ENCODE assay signal across 7 mouse cellular contexts in genomic region chr2:116067711-116068110, GRCm38 (mm10). TPM values are rescaled to one million over a fixed set of nuclear protein-coding genes. Genes with fewer than 3 reads are reported as not detected.
DNase-seq lines count a peak whose midpoint lies in the region; ATAC-seq and TF ChIP-seq lines count a peak whose summit lies in the region.

No protein-coding gene starts in this region.

- 5% methylated on average over 15 of the region's 15 CpGs for WGBS in liver, embryonic 13.5 days (ENCODE audit: insufficient replicate concordance)
- WGBS in stomach, embryonic 15.5 days = 4% methylated on average over 15 of the region's 15 CpGs

- peak; percentile 33 for DNase-seq in ZHBTc4 (ENCODE audit: low read depth, low spot score)
- peak; percentile 54 for DNase-seq in heart, postnatal 4 days
- no peak for DNase-seq in liver, embryonic 13.5 days
- DNase-seq in cerebellum, adult 18-20 months = no peak
- no peak for DNase-seq in urinary bladder, adult 18-20 months (ENCODE audit: low spot score in 2 of 2)

- no peak overlapping the region for H3K27ac ChIP-seq in liver, embryonic 13.5 days
- H3K27ac ChIP-seq in stomach, embryonic 15.5 days = peak overlapping the region; percentile 99

- TF ChIP-seq CTCF in E14TG2a.4 (conservative IDR thresholded peaks at IDR 0.05; ENCODE audit: low read length) = no peak

- H3K9me3 ChIP-seq in E14TG2a.4 (ENCODE audit: low read length) = no peaks in the 10 kb centered on the region
- H3K9me3 ChIP-seq in liver, embryonic 13.5 days (replicated peaks) = no peaks in the 10 kb centered on the region
- H3K9me3 ChIP-seq in stomach, embryonic 15.5 days = no peaks in the 10 kb centered on the region

- H3K4me2 ChIP-seq in liver, embryonic 13.5 days = peak overlapping the region; percentile 64
- peak overlapping the region; percentile 71 for H3K4me2 ChIP-seq in stomach, embryonic 15.5 days

- no peak for ATAC-seq in liver, embryonic 13.5 days (ENCODE audit: low read depth)
- ATAC-seq in stomach, embryonic 15.5 days (ENCODE audit: insufficient read depth, low FRiP score, low read depth) = no peak

- H3K9ac ChIP-seq in liver, embryonic 13.5 days = no peak overlapping the region
- H3K9ac ChIP-seq in stomach, embryonic 15.5 days = peak overlapping the region; percentile 48

- H3K36me3 ChIP-seq in E14TG2a.4 (ENCODE audit: insufficient read depth, low read length) = no peaks in the 10 kb centered on the region
- no peaks in the 10 kb centered on the region for H3K36me3 ChIP-seq in liver, embryonic 13.5 days
- no peaks in the 10 kb centered on the region for H3K36me3 ChIP-seq in stomach, embryonic 15.5 days

- H3K4me3 ChIP-seq in E14TG2a.4 (replicated peaks; ENCODE audit: low read length) = peak overlapping the region; percentile 45; the same call in 1 of the 2 replicates
- peak overlapping the region; percentile 59; the same call in 1 of the 2 replicates for H3K4me3 ChIP-seq in liver, embryonic 13.5 days (replicated peaks)
- peak overlapping the region; percentile 69 for H3K4me3 ChIP-seq in stomach, embryonic 15.5 days (replicated peaks)

- peaks cover 90% of the 10 kb centered on the region for H3K27me3 ChIP-seq in E14TG2a.4 (ENCODE audit: insufficient read depth, low read length)
- peaks cover 99% of the 10 kb centered on the region for H3K27me3 ChIP-seq in liver, embryonic 13.5 days
- no peaks in the 10 kb centered on the region for H3K27me3 ChIP-seq in stomach, embryonic 15.5 days (replicated peaks)

- peaks cover 39% of the 10 kb centered on the region for H3K4me1 ChIP-seq in E14TG2a.4 (replicated peaks; ENCODE audit: low read depth, low read length)
- H3K4me1 ChIP-seq in liver, embryonic 13.5 days (replicated peaks) = peaks cover 4% of the 10 kb centered on the region; the same call in 1 of the 2 replicates
- H3K4me1 ChIP-seq in stomach, embryonic 15.5 days = no peaks in the 10 kb centered on the region

RNA-seq across cellular contexts. Expression of gene Meis2, which starts 2.1 kb away (rescaled TPM):
- 10 to 100 TPM; 33.2 to 36.6 TPM for total RNA-seq in heart, postnatal 4 days (2021)
- 2.1 and 2.6 TPM in 2 replicates for polyA plus RNA-seq in liver, embryonic 13.5 days (2015; fragmentation: Nextera tagmentation; extraction: Ambion mirVana)
- polyA plus RNA-seq in stomach, embryonic 15.5 days (2015; fragmentation: Nextera tagmentation; extraction: Ambion mirVana) = 53.0 and 57.8 TPM in 2 replicates

Comparison
In these comparisons a context has a peak if more than half of its experiments do, and no peak if none do; other contexts are left out.
1. DNase-seq: peak in ZHBTc4 (single experiment) and heart, postnatal 4 days (single experiment); none in liver, embryonic 13.5 days (single experiment), cerebellum, adult 18-20 months (0 of 2) and urinary bladder, adult 18-20 months (0 of 2).
2. RNA of gene Meis2, which starts 2.1 kb away (polyA plus RNA-seq): 53.0 to 57.8 TPM in stomach, embryonic 15.5 days; 2.1 to 2.6 TPM in liver, embryonic 13.5 days; every median in the first group is over 10 times any median in the second.
3. Peak in every context shown above with its lines, with median percentiles within 50 percentile points of each other: H3K4me3 ChIP-seq.